Mouse (Mus musculus) G1E (cell line): ENCODE measurements around the gene Gpatch2. TPM values are rescaled to one million over a fixed set of nuclear protein-coding genes. Genes with fewer than 3 reads are reported as not detected.

ENCODE experiments used
- ATAC-seq: 2 replicates; pipeline ENCODE4 v1.8.0; 2016; ENCODE audit warnings: mild to moderate bottlenecking; ENCODE audit not compliant: insufficient number of reproducible peaks, poor library complexity, low FRiP score, severe bottlenecking; ENCODE audit errors: extremely low read depth
- DNase-seq: peaks from one replicate; pipeline ENCODE4 v3.0.0; 2012; ENCODE audit warnings: low spot score
- H3K27me3 ChIP-seq: 2 replicates; pipeline ENCODE4 v1.6.1; 2012; ENCODE audit warnings: mild to moderate bottlenecking, low read length, inconsistent platforms; ENCODE audit not compliant: insufficient read depth
- H3K36me3 ChIP-seq: replicated peaks from 2 replicates; pipeline ENCODE3; 2012; ENCODE audit warnings: mild to moderate bottlenecking, inconsistent platforms
- H3K4me1 ChIP-seq: 2 replicates; pipeline ENCODE4 v1.6.1; 2012; ENCODE audit warnings: low read depth, low read length, inconsistent platforms, mixed read lengths; ENCODE audit not compliant: insufficient read depth
- H3K4me3 ChIP-seq: 2 replicates; pipeline ENCODE4 v1.5.1; 2012; ENCODE audit warnings: low read depth, mild to moderate bottlenecking, inconsistent platforms, low read length, moderate library complexity, mixed read lengths
- H3K9me3 ChIP-seq: replicated peaks from 2 replicates; pipeline ENCODE4 v1.6.1; 2012; ENCODE audit warnings: inconsistent platforms
- CTCF ChIP-seq: IDR thresholded peaks from 2 replicates; pipeline ENCODE4 v1.5.1; 2012; ENCODE audit warnings: low read depth, low read length, inconsistent platforms, mixed read lengths
- GATA1 ChIP-seq: IDR thresholded peaks from 2 replicates; pipeline ENCODE4 v1.6.1; 2012; ENCODE audit warnings: borderline replicate concordance, low read length, inconsistent platforms, mixed read lengths
- GATA2 ChIP-seq: IDR thresholded peaks from 2 replicates; pipeline ENCODE4 v1.6.1; 2012; ENCODE audit warnings: low read depth, low read length, inconsistent platforms, borderline replicate concordance
- POLR2AphosphoS5 ChIP-seq: IDR thresholded peaks from 2 replicates; pipeline ENCODE4 v1.6.1; 2012; ENCODE audit warnings: low read depth, low read length, inconsistent platforms; ENCODE audit not compliant: insufficient replicate concordance
- TAL1 ChIP-seq: conservative IDR thresholded peaks from 2 replicates; pipeline ENCODE4 v1.6.1; 2012; ENCODE audit warnings: low read depth, low read length, inconsistent platforms, mixed read lengths
- polyA plus RNA-seq: library from polyadenylated mRNA; stranded (reverse); fragments of >175 nt; gene quantifications from 2 replicates; pipeline ENCODE4 v1.2.3, GENCODE M21; 2012
- total RNA-seq, 2 experiments: library from RNA; stranded (forward) in 1 of 2; stranded (reverse) in 1 of 2; fragments of 200-1000 nt in 1 of 2; fragments of >200 nt in 1 of 2; fragmentation: Nextera tagmentation in 1 of 2; gene quantifications; 2 replicates each; pipeline ENCODE4 v1.2.3; 2014 to 2017

Gpatch2 gene
- total and polyA plus RNA-seq, 3 experiments: 12.5 to 28.5 (median 26.6) TPM

DNA sequence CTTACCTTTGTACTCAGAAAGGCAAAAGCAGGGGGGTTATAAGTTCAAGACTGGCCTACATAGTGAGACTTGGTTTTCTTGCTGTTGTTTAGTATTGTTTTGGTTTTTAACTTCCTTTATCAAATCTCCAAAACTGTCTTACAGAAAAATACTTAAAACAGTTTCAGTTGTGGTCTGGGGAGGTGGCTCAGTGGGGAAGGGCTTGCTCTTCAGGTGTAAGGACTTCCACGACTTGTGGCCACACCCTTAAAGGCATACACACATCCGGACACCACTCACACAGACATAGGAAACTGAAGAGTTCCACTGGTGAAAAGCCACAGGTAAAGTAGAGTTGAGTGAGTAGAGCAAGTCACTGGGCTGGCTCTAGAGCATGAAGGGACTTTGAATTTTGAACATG, 93.2 kb downstream of the Gpatch2 start:
- DNase-seq (no peak), ATAC-seq (no peak)
- TF ChIP-seq CTCF (no peak), GATA2 (no peak)
- no peaks in the 10 kb centered on the region; the same call in 1 of the 2 replicates for H3K4me1 ChIP-seq
- no peak overlapping the region for H3K4me3 ChIP-seq
- H3K9me3 ChIP-seq: no peaks in the 10 kb centered on the region
- H3K27me3 ChIP-seq: no peaks in the 10 kb centered on the region
- peaks cover 56% of the 10 kb centered on the region for H3K36me3 ChIP-seq

DNA sequence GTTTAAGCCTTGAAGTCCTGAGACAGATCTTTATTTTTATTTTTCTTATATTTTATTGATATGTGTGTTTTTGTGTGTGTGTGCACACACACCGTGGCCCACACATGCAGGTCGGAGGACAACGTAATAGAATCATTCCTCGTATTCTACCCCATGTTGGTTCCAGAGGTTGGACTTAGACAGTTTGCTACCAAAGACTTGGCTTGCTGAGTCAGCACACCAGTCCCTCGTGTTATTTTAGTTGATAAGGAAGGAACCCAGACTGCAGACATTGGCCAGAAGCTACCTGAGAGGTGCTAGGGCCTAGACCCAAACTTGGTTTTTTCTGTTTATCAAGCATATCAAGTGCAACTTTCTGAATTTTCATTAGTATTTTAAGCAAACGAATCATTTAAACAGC, 95.8 kb downstream of the Gpatch2 start:
- Histone ChIP-seq H3K36me3 (peaks cover 57% of the 10 kb centered on the region), H3K9me3 (no peaks in the 10 kb centered on the region), H3K27me3 (no peaks in the 10 kb centered on the region), H3K4me1 (no peaks in the 10 kb centered on the region; the same call in 1 of the 2 replicates), H3K4me3 (no peak overlapping the region)
- no peak for ATAC-seq
- DNase-seq: no peak
- TF ChIP-seq POLR2AphosphoS5: no peak
- no peak for TF ChIP-seq CTCF
- TF ChIP-seq TAL1: no peak
- TF ChIP-seq GATA2: no peak
- TF ChIP-seq GATA1: no peak

DNA sequence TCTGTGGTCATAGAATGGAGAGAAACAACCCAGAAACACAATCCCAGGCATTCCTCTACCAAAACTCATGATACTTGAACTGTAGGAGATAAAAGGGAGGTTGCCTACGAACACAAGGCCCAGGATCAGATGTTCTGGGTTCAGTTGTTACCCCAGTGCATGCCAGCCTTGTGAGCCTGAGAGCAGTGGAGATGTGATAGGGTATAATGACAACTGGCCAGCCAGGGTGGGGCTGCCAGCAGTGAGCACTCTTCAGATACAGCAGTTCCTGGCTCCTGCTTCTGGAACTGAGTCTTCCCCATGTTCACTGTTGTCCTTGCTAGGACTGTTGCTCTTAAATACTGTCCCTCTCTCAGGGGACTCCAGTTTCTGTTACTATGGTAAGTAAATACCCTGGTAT, 98.0 kb downstream of the Gpatch2 start:
- peaks cover 49% of the 10 kb centered on the region for H3K36me3 ChIP-seq
- no peaks in the 10 kb centered on the region for H3K27me3 ChIP-seq
- H3K9me3 ChIP-seq: no peaks in the 10 kb centered on the region
- no peak for ATAC-seq
- no peak for DNase-seq
- no peak overlapping the region for H3K4me3 ChIP-seq
- no peaks in the 10 kb centered on the region for H3K4me1 ChIP-seq
- TF ChIP-seq GATA1 (no peak), CTCF (no peak), TAL1 (no peak), GATA2 (no peak), POLR2AphosphoS5 (no peak)

DNA sequence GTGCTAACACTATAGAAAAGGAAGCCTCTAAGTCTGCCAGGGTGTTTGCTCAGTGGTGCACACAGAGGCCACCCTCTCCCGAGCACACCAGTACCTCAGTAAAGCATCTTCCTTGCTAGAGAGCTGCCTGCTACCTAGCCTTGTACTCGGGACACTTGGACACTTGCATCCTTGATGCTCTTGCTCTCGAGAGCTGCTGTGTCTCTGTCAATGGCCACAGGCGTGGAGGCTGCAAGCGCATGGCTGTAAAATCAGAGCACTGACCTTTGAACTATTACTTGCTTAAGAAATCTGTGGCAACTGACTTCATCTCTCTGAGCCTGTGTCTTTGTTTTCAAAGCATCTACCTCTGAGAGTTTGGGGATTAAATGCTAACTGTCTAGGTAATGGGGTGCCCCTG, 98.5 kb downstream of the Gpatch2 start:
- H3K27me3 ChIP-seq: no peaks in the 10 kb centered on the region
- TF ChIP-seq CTCF (no peak), GATA1 (no peak), POLR2AphosphoS5 (no peak), GATA2 (no peak), TAL1 (no peak)
- no peak for ATAC-seq
- no peak overlapping the region for H3K4me3 ChIP-seq
- no peaks in the 10 kb centered on the region for H3K4me1 ChIP-seq
- no peak for DNase-seq
- H3K9me3 ChIP-seq: no peaks in the 10 kb centered on the region
- H3K36me3 ChIP-seq: peaks cover 45% of the 10 kb centered on the region

DNA sequence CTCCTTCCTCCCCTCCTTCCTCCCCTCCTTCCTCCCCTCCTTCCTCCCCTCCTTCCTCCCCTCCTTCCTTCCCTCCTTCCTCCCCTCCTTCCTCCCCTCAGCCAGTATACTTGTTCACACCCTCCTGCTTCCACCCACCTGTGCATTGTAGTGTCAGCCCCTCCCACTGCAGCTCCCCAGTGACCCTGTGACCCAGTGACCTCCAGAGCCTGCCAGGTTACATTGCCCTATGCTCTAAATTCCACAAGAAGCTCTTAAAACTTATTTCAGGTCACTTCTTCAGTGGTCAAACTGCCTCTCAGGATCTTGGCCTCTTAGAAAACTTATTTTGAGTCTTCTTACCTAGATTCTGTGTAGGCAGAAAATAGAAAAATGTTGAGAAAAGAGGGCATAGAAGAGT, 99.2 kb downstream of the Gpatch2 start:
- DNase-seq: no peak

DNA sequence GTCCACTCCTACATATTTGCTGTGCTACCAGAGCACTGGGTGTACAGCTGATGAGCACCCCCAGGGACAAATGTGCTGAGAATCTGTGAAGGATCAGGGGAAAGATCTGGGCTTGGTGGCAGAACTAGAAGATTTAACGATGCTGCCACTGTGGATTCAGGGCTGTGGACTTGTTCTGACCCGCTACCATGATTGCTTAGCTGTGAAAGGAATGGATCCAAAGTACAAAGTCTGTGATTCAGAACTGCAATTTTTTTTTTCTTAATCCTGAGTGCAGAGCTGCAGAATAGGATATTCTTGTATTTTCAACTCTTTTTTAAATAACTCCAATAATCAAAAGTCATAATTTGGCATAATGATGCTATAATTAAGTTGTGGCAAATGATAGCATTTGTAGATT, 100.5 kb downstream of the Gpatch2 start:
- H3K36me3 ChIP-seq: peaks cover 49% of the 10 kb centered on the region
- DNase-seq (no peak), ATAC-seq (no peak)
- no peaks in the 10 kb centered on the region for H3K4me1 ChIP-seq
- no peak overlapping the region for H3K4me3 ChIP-seq
- no peaks in the 10 kb centered on the region for H3K9me3 ChIP-seq
- TF ChIP-seq GATA1 (no peak), CTCF (no peak), POLR2AphosphoS5 (no peak), TAL1 (no peak), GATA2 (no peak)
- H3K27me3 ChIP-seq: no peaks in the 10 kb centered on the region

More for the DNA sequence above, 99.2 kb downstream of the Gpatch2 start:
- H3K4me3 ChIP-seq: no peak overlapping the region
- H3K27me3 ChIP-seq: no peaks in the 10 kb centered on the region
- H3K36me3 ChIP-seq: peaks cover 48% of the 10 kb centered on the region
- TF ChIP-seq GATA2: no peak
- TF ChIP-seq CTCF: no peak
- TF ChIP-seq TAL1: no peak
- no peak for TF ChIP-seq POLR2AphosphoS5
- TF ChIP-seq GATA1: no peak
- no peaks in the 10 kb centered on the region for H3K4me1 ChIP-seq
- H3K9me3 ChIP-seq: no peaks in the 10 kb centered on the region
- no peak for ATAC-seq

DNA sequence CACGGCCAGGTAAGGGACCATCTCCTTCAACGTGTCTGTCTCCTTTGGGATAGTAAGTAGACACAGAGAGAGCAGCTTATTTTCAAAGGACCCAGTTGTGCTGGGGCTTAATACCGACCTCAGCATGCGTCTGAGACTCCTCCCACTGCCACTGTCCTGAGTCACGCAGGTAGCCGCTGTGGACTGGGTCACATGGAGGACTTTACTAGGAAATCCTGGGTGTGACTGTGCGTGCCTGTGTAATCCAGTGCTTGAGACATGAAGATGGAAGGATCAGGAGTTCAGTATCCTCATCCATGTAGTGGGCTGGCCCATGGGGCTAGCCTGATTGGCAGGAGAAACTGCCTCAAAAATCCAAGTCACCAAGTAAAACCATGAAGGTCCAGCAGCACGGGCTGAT, 101.2 kb downstream of the Gpatch2 start:
- H3K4me3 ChIP-seq: no peak overlapping the region
- H3K27me3 ChIP-seq: no peaks in the 10 kb centered on the region
- no peaks in the 10 kb centered on the region for H3K9me3 ChIP-seq
- ATAC-seq: no peak
- TF ChIP-seq TAL1: no peak
- no peak for TF ChIP-seq CTCF
- TF ChIP-seq GATA2: no peak
- no peak for TF ChIP-seq GATA1
- TF ChIP-seq POLR2AphosphoS5: no peak
- DNase-seq: no peak
- peaks cover 52% of the 10 kb centered on the region for H3K36me3 ChIP-seq
- no peaks in the 10 kb centered on the region for H3K4me1 ChIP-seq
